Mouse (Mus musculus): ENCODE data around the gene Rufy4.

DNA sequence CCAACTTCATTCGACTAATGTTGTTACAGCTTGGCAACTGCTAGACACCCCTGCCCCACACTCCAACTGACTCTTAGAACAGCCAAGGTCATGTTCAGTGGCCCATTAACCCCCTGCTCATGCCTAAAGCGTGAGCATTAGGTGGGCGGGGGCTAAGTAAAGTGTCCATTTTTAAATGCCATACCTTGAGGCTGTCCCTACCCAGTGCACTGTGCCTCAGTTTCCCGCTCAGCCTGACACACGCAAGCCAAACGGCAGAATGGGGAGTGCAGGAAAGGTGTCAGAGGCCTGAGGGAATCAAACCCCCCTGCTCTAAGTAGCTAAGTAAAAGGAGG lies 13.7 kb upstream of the Rufy4 start:
- TF ChIP-seq CTCF (IDR thresholded peaks at IDR 0.05; ENCODE audit: control insufficient read depth, insufficient read depth, insufficient replicate concordance, low read depth, low read length) (no peak), POLR2A (IDR thresholded peaks at IDR 0.05; ENCODE audit: control insufficient read depth, low read depth, low read length) (no peak)
